In the genomic region with DNA sequence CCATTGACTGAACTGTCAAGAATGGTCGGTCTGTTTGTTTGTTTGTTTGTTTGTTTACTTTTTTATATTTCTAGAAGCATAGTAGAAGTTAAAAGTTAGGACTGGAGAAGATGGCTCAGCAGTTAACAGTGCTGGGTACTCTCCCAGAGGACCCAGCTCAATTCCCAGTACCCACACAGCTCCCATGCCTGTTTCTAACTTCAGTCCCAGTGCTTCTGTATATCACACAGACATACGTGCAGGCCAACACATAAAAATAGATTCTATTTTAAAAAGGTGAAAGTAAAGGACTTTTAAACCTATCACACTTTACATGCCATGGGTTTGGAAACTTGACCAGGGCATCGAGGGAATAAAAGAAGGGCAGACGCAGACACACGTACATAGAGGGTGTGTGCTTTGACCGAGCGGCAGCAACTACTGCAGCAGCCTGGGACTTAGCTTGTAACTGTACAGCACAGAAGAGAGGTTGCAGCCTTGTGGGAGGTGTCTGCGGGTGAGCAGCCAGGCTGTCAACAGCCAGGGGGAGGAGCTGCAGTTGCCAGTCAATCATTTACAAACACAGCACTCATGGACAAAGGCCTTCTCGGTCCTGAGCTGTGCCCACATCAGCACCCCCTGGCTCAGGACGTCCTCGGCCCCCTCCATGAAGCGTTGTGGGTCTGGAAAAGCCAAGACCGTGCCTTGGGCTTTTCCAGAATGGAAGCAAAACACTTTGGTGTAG, we compare ENCODE assay signal across 8 mouse cellular contexts. TPM values are rescaled to one million over a fixed set of nuclear protein-coding genes. Genes with fewer than 3 reads are reported as not detected.
DNase-seq lines count a peak whose midpoint lies in the region; ATAC-seq and TF ChIP-seq lines count a peak whose summit lies in the region.

No protein-coding gene starts in this region.

- TF ChIP-seq CTCF in Patski (IDR thresholded peaks at IDR 0.05), result no peak

- DNase-seq in Patski (ENCODE audit: low read depth, low spot score), result no peak
- DNase-seq in cerebellum, adult 9-11 months, result peak; percentile 45
- DNase-seq in heart, adult 8-10 months (ENCODE audit: low spot score), result peak; percentile 7
- peak; percentile 92 for DNase-seq in kidney, adult 9 months
- peak; percentile 28 for DNase-seq in lung, postnatal 14 days
- peak; percentile 23 for DNase-seq in testis, postnatal 14 days (ENCODE audit: low spot score)
- DNase-seq in right cerebral cortex, postnatal 25 days, result no peak
- no peak for DNase-seq in urinary bladder, postnatal 36 days (ENCODE audit: low spot score in 2 of 2)

- CTCF ChIA-PET in Patski (lab: Charles Lee), result interaction anchor here (1.5 to 2.0 kb wide), 2 partner anchors 16 to 18 kb away, joined by 4 to 6 read pairs; no protein-coding TSS in a partner anchor

- POLR2A ChIA-PET in Patski (lab: Charles Lee), result no interaction called here

- no peaks in the 10 kb centered on the region for H3K27me3 ChIP-seq in Patski

- ATAC-seq in Patski, result peak; percentile 95

- in situ Hi-C loops in Patski (cut with MboI; ENCODE audit: low pct_unique_long_range_greater_than_20kb), result no loop called here

RNA-seq across cellular contexts. Expression of a gene that starts 22.5 kb away (rescaled TPM):
- polyA plus RNA-seq in Patski (2021), result 17.4 TPM
- 10 to 100 TPM; 12.8 to 16.1 (median 14.4) TPM for total RNA-seq in heart, adult 8-10 months (2022)

RNA-seq across cellular contexts. Expression of a gene that starts 33.1 kb away (rescaled TPM):
- 78.9 TPM for polyA plus RNA-seq in Patski (2021)
- 10 to 100 TPM; 17.8 to 25.6 (median 21.5) TPM for total RNA-seq in heart, adult 8-10 months (2022)

RNA-seq across cellular contexts. Expression of a gene that starts 59.7 kb away (rescaled TPM):
- 0.23 TPM for polyA plus RNA-seq in Patski (2021)
- total RNA-seq in heart, adult 8-10 months (2022), result under 1 TPM in 3 of 4 experiments, not detected in 1; 0.22 to 0.63 (median 0.37) TPM

Comparison
In these comparisons a context has a peak if more than half of its experiments do, and no peak if none do; other contexts are left out.
1. DNase-seq: peak in cerebellum, adult 9-11 months (single experiment), heart, adult 8-10 months (single experiment), kidney, adult 9 months (single experiment), lung, postnatal 14 days (single experiment) and testis, postnatal 14 days (single experiment); none in Patski (single experiment), right cerebral cortex, postnatal 25 days (single experiment) and urinary bladder, postnatal 36 days (0 of 2).